Mouse (Mus musculus): ENCODE results near the gene Ccdc173.
A peak's percentile ranks its signal among the peaks of the same experiment; 100 is the strongest.

Ccdc173 gene

GRCm38 (mm10) chr2:69790722-69791121, 1.3 kb upstream of the Ccdc173 start:
- DNase-seq (ENCODE audit: extremely low read depth, insufficient read length, low spot score) = no peak

GRCm38 (mm10) chr2:69790285-69790684, 910 bp upstream of the Ccdc173 start:
- peak; percentile 67 for DNase-seq (ENCODE audit: extremely low read depth, insufficient read length, low spot score)

GRCm38 (mm10) chr2:69788974-69789373, 401 bp downstream of the Ccdc173 start:
- DNase-seq (ENCODE audit: extremely low read depth, insufficient read length, low spot score) = no peak

GRCm38 (mm10) chr2:69778836-69779177, 10.6 kb downstream of the Ccdc173 start:
- DNase-seq (ENCODE audit: extremely low read depth, insufficient read length, low spot score) = no peak

- peak; percentile 8 for DNase-seq (ENCODE audit: extremely low read depth, insufficient read length, low spot score)
These were observed 11.2 kb downstream of the Ccdc173 start for GRCm38 (mm10) chr2:69777985-69778835.

- no peak for DNase-seq (ENCODE audit: extremely low read depth, insufficient read length, low spot score)
These were observed 16.0 kb downstream of the Ccdc173 start for GRCm38 (mm10) chr2:69773331-69773730.

- no peak for DNase-seq (ENCODE audit: extremely low read depth, insufficient read length, low spot score)
These were observed 24.7 kb downstream of the Ccdc173 start for GRCm38 (mm10) chr2:69764716-69765115.

DNA sequence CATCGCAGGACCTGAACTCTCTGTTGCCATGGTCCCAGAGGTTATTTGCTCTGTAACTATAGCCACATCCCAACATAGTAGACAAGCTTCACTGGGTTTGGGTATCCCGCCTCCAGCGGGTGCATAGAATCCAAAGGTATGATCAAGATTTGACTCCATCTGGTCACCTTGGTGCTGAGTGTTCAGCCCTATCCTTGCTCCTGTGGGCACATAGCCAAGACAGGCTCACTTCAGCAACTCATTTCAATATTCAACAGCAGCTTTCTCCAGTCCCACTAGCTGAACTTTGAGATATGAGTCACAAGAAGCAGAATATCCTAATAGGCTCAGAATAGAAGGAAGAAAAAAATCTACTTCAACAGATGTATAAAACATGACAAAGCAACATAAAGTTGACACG, 26.0 kb downstream of the Ccdc173 start:
- no peak for DNase-seq (ENCODE audit: extremely low read depth, insufficient read length, low spot score)

GRCm38 (mm10) chr2:69760980-69761379, 28.4 kb downstream of the Ccdc173 start:
- no peak for DNase-seq (ENCODE audit: extremely low read depth, insufficient read length, low spot score)

DNA sequence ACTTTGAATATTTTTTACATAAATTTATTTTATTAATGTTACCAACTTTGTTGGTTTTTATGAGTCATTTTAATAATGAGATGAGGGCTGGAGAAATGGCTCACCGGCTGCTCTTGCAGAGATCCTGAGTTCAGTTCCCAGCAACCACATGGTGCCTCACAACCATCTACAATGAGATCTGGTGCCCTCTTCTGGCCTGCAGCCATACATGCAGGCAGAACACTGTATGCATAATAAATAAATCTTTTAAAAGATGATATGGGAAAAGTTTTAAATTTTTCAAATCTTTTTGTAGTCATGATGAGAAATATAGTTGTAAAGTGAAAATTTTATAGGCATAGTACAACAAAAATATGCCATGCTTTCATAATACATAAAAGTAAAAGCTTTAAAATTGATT, 44.3 kb downstream of the Ccdc173 start:
- no peak for DNase-seq (ENCODE audit: extremely low read depth, insufficient read length, low spot score)

- no peak for DNase-seq (ENCODE audit: extremely low read depth, insufficient read length, low spot score)
These were observed 65.9 kb downstream of the Ccdc173 start for GRCm38 (mm10) chr2:69723519-69723825.

- peak; percentile 84 for DNase-seq (ENCODE audit: extremely low read depth, insufficient read length, low spot score)
These were observed 66.5 kb downstream of the Ccdc173 start for GRCm38 (mm10) chr2:69722650-69723518.

DNA sequence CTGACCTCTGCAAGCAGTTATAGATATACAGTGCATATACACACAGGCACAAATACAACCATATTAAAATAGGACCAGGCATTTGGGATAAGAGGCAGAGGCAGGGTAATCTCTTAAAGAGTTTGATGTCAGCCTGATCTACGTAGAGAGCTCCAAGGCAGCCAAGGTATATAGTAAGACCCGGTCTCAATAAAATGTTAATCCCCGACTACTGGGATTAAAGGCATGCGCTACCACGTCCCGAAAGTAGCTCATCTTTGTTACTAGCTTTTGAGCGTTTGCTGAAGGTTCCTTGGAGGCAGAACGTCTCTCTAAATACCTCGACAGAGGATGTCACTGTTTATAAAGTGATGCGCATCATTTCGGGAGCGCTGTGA, 67.1 kb downstream of the Ccdc173 start, which contains the start of gene Ppig:
Ppig (plus strand) TSS at position 273 of the 377 bp plus-strand sequence.
- no peak for DNase-seq (ENCODE audit: extremely low read depth, insufficient read length, low spot score)

GRCm38 (mm10) chr2:69719121-69719520, 70.3 kb downstream of the Ccdc173 start:
- no peak for DNase-seq (ENCODE audit: extremely low read depth, insufficient read length, low spot score)

DNA sequence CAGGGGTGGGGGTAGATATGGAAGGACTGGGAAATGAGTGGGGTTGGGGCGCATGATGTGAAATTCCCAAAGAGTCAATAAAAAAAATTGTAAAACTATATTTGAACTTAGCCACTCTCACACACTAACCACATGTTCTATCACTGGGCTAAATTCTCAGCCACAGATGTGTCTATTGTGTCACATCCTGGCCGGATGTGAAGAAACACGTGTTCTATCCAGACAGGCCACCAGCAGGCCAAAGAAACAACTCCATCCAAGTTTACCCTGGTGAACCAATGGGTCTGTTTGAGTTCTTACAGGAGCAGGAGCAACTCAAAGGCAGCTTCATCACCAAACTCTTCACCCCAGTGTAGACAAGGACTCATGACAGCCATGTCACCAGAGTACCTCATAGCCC, 72.9 kb downstream of the Ccdc173 start:
- no peak for DNase-seq (ENCODE audit: extremely low read depth, insufficient read length, low spot score)

DNA sequence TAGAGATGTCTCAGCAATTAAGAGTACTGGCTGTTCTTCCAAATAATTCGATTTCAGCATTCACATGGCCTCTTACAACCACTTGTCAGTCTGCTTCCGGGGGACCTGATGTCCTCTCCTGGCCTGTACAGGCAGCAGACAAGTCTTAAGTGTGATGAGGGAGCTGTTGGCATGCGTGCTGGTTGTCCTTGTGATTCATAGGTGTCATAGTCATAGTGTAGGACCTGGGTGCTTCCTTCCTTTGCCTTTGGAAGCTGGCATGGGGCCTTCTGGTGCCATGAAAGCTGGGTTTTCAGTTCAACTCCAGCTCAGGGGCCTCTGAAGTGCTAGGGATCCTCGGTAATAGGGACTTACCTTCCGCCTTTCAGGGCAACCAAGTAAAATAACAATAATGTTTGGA, 75.2 kb downstream of the Ccdc173 start:
- DNase-seq (ENCODE audit: extremely low read depth, insufficient read length, low spot score) = no peak

- no peak for DNase-seq (ENCODE audit: extremely low read depth, insufficient read length, low spot score)
These were observed 75.8 kb downstream of the Ccdc173 start for GRCm38 (mm10) chr2:69713626-69714014.

- peak; percentile 81 for DNase-seq (ENCODE audit: extremely low read depth, insufficient read length, low spot score)
These were observed 76.3 kb downstream of the Ccdc173 start, which contains the start of gene Fastkd1 for GRCm38 (mm10) chr2:69712981-69713625. TSS of gene Fastkd1 (minus strand) at chr2:69713516.

GRCm38 (mm10) chr2:69712171-69712570, 77.2 kb downstream of the Ccdc173 start:
- no peak for DNase-seq (ENCODE audit: extremely low read depth, insufficient read length, low spot score)
